ENCODE assay signal across 15 mouse cellular contexts in the genomic region with DNA sequence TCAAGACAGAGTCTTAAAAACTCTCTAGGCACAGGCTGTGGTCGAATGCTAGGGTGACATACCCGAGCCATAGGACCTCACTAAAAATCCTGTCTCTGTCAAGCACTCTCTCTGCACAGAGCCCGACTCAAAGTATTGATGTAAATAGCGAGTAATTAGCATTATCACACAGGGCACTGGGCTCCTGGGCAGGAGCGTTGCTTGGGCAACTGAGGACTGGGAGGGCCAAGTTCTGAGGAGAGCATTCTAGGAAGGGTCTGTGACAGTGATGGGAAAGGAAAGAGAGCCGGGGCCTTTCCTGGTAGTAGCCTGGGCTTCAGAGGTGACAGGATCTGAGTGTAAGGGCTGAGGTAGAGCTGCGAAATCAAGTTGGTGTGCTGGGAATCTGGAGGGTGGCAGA. TPM values are rescaled to one million over a fixed set of nuclear protein-coding genes. Genes with fewer than 3 reads are reported as not detected.
DNase-seq lines count a peak whose midpoint lies in the region; ATAC-seq and TF ChIP-seq lines count a peak whose summit lies in the region.
"Had no signal": no experiment of that assay in that cellular context is flagged by ENCODE, and none has a peak within 500 bp of the region (broad histone marks: within the 10 kb centered on the region; RNA-seq: fewer than 3 reads in every experiment).

No protein-coding gene starts in this region.

- peaks cover 62% of the 10 kb centered on the region for H3K4me1 ChIP-seq in forebrain, embryonic 13.5 days
- H3K4me1 ChIP-seq in hindbrain, postnatal 0 days (ENCODE audit: insufficient read depth, low read length) = peaks cover 5% of the 10 kb centered on the region; the same call in 1 of the 2 replicates
- peaks cover 66% of the 10 kb centered on the region for H3K4me1 ChIP-seq in neural tube, embryonic 13.5 days (replicated peaks)

- no peak for ATAC-seq in forebrain, embryonic 13.5 days
- ATAC-seq in hindbrain, postnatal 0 days = no peak
- no peak for ATAC-seq in neural tube, embryonic 13.5 days (ENCODE audit: low read depth)
- ATAC-seq: activated CD4-positive, CD25-positive, alpha-beta regulatory T cell, adult 4 months; inflammation-experienced regulatory T-cells, adult 6 months had no signal

- H3K36me3 ChIP-seq in forebrain, embryonic 13.5 days (ENCODE audit: poor library complexity, severe bottlenecking) = peaks cover 8% of the 10 kb centered on the region
- no peaks in the 10 kb centered on the region for H3K36me3 ChIP-seq in hindbrain, postnatal 0 days (ENCODE audit: insufficient read depth, low read length)
- peaks cover 3% of the 10 kb centered on the region for H3K36me3 ChIP-seq in neural tube, embryonic 13.5 days
- H3K36me3 ChIP-seq: heart, embryonic 12.5 days; liver, embryonic 13.5 days had no signal

- DNase-seq in layer of hippocampus, adult 2 months (ENCODE audit: low spot score in 2 of 2) = no peak
- no peak for DNase-seq in layer of hippocampus, postnatal 36 days
- no peak for DNase-seq in hindbrain, postnatal 0 days (ENCODE audit: low spot score)
- no peak for DNase-seq in thymus, postnatal 0 days (ENCODE audit: low spot score)
- DNase-seq in heart, postnatal 36 days = no peak
- DNase-seq in right cerebral cortex, postnatal 25 days = no peak
- DNase-seq: gastrocnemius, postnatal 10 days; liver, embryonic 13.5 days had no signal

- intact Hi-C loops in heart, postnatal 36 days (cut with DNase I) = loop anchor here (5.0 to 10.0 kb wide), 2 partner anchors 216 to 561 kb away; partner anchors contain the start of genes Mrps12 and Sars2

- 14% methylated on average over 7 of the region's 7 CpGs for WGBS in forebrain, embryonic 13.5 days
- 13% methylated on average over 7 of the region's 7 CpGs for whole genome bisulfite sequencing in hindbrain, postnatal 0 days
- WGBS in neural tube, embryonic 13.5 days = 14% methylated on average over 7 of the region's 7 CpGs

- H3K4me2 ChIP-seq in forebrain, embryonic 13.5 days = peak overlapping the region; percentile 91
- H3K4me2 ChIP-seq in hindbrain, postnatal 0 days (ENCODE audit: low read depth, low read length) = peak overlapping the region; percentile 69
- H3K4me2 ChIP-seq in neural tube, embryonic 13.5 days = peak overlapping the region; percentile 93

- no peaks in the 10 kb centered on the region for H3K9me3 ChIP-seq in forebrain, embryonic 13.5 days (replicated peaks)
- H3K9me3 ChIP-seq in hindbrain, postnatal 0 days (ENCODE audit: low read length) = no peaks in the 10 kb centered on the region
- H3K9me3 ChIP-seq in neural tube, embryonic 13.5 days = no peaks in the 10 kb centered on the region
- H3K9me3 ChIP-seq: heart, embryonic 12.5 days; liver, embryonic 13.5 days had no signal

- peak overlapping the region; percentile 89; the same call in 1 of the 2 replicates for H3K9ac ChIP-seq in forebrain, embryonic 13.5 days
- H3K9ac ChIP-seq in hindbrain, postnatal 0 days (replicated peaks; ENCODE audit: low read length) = no peak overlapping the region; the same call in 1 of the 2 replicates
- H3K9ac ChIP-seq in neural tube, embryonic 13.5 days = peak overlapping the region; percentile 90
- H3K9ac ChIP-seq: heart, embryonic 12.5 days; liver, embryonic 13.5 days had no signal

- H3K4me3 ChIP-seq in layer of hippocampus, adult 2 months = no peak overlapping the region
- H3K4me3 ChIP-seq in forebrain, embryonic 13.5 days = peak overlapping the region; percentile 75
- 0 out of 2 replicates have a peak overlapping the region, but pooled peaks have one; percentile 51 for H3K4me3 ChIP-seq in hindbrain, postnatal 0 days (ENCODE audit: low read length)
- H3K4me3 ChIP-seq in neural tube, embryonic 13.5 days = peak overlapping the region; percentile 74
- H3K4me3 ChIP-seq: erythroblast, embryonic 14.5 days; heart, embryonic 12.5 days; liver, embryonic 13.5 days had no signal

- H3K27ac ChIP-seq in layer of hippocampus, adult 2 months = peak overlapping the region; percentile 70; the same call in 1 of the 2 replicates
- peak overlapping the region; percentile 95 for H3K27ac ChIP-seq in forebrain, embryonic 13.5 days
- H3K27ac ChIP-seq in hindbrain, postnatal 0 days = no peak overlapping the region
- H3K27ac ChIP-seq in neural tube, embryonic 13.5 days (replicated peaks) = peak overlapping the region; percentile 95
- H3K27ac ChIP-seq: liver, embryonic 13.5 days had no signal

- H3K27me3 ChIP-seq in forebrain, embryonic 13.5 days = no peaks in the 10 kb centered on the region
- H3K27me3 ChIP-seq in hindbrain, postnatal 0 days (ENCODE audit: insufficient read depth, low read length) = no peaks in the 10 kb centered on the region
- no peaks in the 10 kb centered on the region for H3K27me3 ChIP-seq in neural tube, embryonic 13.5 days

- no peak for TF ChIP-seq CTCF in layer of hippocampus, adult 2 months (conservative IDR thresholded peaks at IDR 0.05)
- no peak for TF ChIP-seq CTCF in hindbrain, postnatal 0 days (IDR thresholded peaks at IDR 0.05; ENCODE audit: low read depth)

RNA-seq across cellular contexts. Expression of gene Dpf1, which starts 2.4 kb away (rescaled TPM):
- total RNA-seq in layer of hippocampus, adult 2 months (2021) = 100 to 1,000 TPM; 106 to 113 TPM
- total RNA-seq in layer of hippocampus, postnatal 36 days (2021) = 100 to 1,000 TPM; 108 to 109 TPM
- 165 and 182 TPM in 2 replicates for polyA plus RNA-seq in forebrain, embryonic 13.5 days (2015; fragmentation: Nextera tagmentation; extraction: Ambion mirVana)
- total RNA-seq in hindbrain, postnatal 0 days (2014; rRNA removed) = 131 and 158 TPM in 2 replicates
- 105 and 111 TPM in 2 replicates for polyA plus RNA-seq in hindbrain, postnatal 0 days (2015; fragmentation: Nextera tagmentation; extraction: Ambion mirVana)
- polyA plus RNA-seq in neural tube, embryonic 13.5 days (2015; fragmentation: Nextera tagmentation; extraction: Ambion mirVana) = 175 and 176 TPM in 2 replicates
- 3.0 and 3.5 TPM in 2 replicates for polyA plus RNA-seq in thymus, postnatal 0 days (2015; fragmentation: Nextera tagmentation; extraction: Ambion mirVana)
- under 1 TPM; 0.44 to 0.51 TPM for total RNA-seq in heart, postnatal 36 days (2021)
- polyA plus RNA-seq: activated CD4-positive, CD25-positive, alpha-beta regulatory T cell, adult 4 months had no signal

RNA-seq across cellular contexts. Expression of gene Ppp1r14a, which starts 17.0 kb away (rescaled TPM):
- 10 to 100 TPM; 20.8 to 21.6 TPM for total RNA-seq in layer of hippocampus, adult 2 months (2021)
- total RNA-seq in layer of hippocampus, postnatal 36 days (2021) = 10 to 100 TPM; 25.9 to 26.0 TPM
- 14.9 and 17.2 TPM in 2 replicates for polyA plus RNA-seq in forebrain, embryonic 13.5 days (2015; fragmentation: Nextera tagmentation; extraction: Ambion mirVana)
- total RNA-seq in hindbrain, postnatal 0 days (2014; rRNA removed) = 3.4 and 8.4 TPM in 2 replicates
- 3.2 and 3.4 TPM in 2 replicates for polyA plus RNA-seq in hindbrain, postnatal 0 days (2015; fragmentation: Nextera tagmentation; extraction: Ambion mirVana)
- polyA plus RNA-seq in neural tube, embryonic 13.5 days (2015; fragmentation: Nextera tagmentation; extraction: Ambion mirVana) = 24.8 and 28.4 TPM in 2 replicates
- 3.1 and 3.4 TPM in 2 replicates for polyA plus RNA-seq in thymus, postnatal 0 days (2015; fragmentation: Nextera tagmentation; extraction: Ambion mirVana)
- total RNA-seq in heart, postnatal 36 days (2021) = 10 to 100 TPM in 1 of 2 experiments, 1 to 10 TPM in 1; 9.6 to 10.5 TPM
- polyA plus RNA-seq: activated CD4-positive, CD25-positive, alpha-beta regulatory T cell, adult 4 months; inflammation-experienced regulatory T-cells, adult 6 months had no signal

RNA-seq across cellular contexts. Expression of gene Spint2, which starts 24.4 kb away (rescaled TPM):
- total RNA-seq in layer of hippocampus, adult 2 months (2021) = 10 to 100 TPM; 18.3 to 21.7 TPM
- total RNA-seq in layer of hippocampus, postnatal 36 days (2021) = 10 to 100 TPM; 16.1 to 19.2 TPM
- 30.1 and 41.3 TPM in 2 replicates for polyA plus RNA-seq in forebrain, embryonic 13.5 days (2015; fragmentation: Nextera tagmentation; extraction: Ambion mirVana)
- total RNA-seq in hindbrain, postnatal 0 days (2014; rRNA removed) = 33.4 and 38.6 TPM in 2 replicates
- polyA plus RNA-seq in hindbrain, postnatal 0 days (2015; fragmentation: Nextera tagmentation; extraction: Ambion mirVana) = 123 and 133 TPM in 2 replicates
- 28.8 and 31.3 TPM in 2 replicates for polyA plus RNA-seq in neural tube, embryonic 13.5 days (2015; fragmentation: Nextera tagmentation; extraction: Ambion mirVana)
- polyA plus RNA-seq in thymus, postnatal 0 days (2015; fragmentation: Nextera tagmentation; extraction: Ambion mirVana) = 571 and 608 TPM in 2 replicates
- 10 to 100 TPM; 34.8 to 44.9 TPM for total RNA-seq in heart, postnatal 36 days (2021)

RNA-seq across cellular contexts. Expression of gene 2200002D01Rik, which starts 57.8 kb away (rescaled TPM):
- total RNA-seq in layer of hippocampus, adult 2 months (2021) = under 1 TPM in 1 of 2 experiments, not detected in 1; 0.36 TPM
- not detected for total RNA-seq in layer of hippocampus, postnatal 36 days (2021)
- polyA plus RNA-seq in forebrain, embryonic 13.5 days (2015; fragmentation: Nextera tagmentation; extraction: Ambion mirVana) = 1.2 and 1.5 TPM in 2 replicates
- not detected in 2 replicates for total RNA-seq in hindbrain, postnatal 0 days (2014; rRNA removed)
- polyA plus RNA-seq in hindbrain, postnatal 0 days (2015; fragmentation: Nextera tagmentation; extraction: Ambion mirVana) = 0.91 and 1.4 TPM in 2 replicates
- polyA plus RNA-seq in neural tube, embryonic 13.5 days (2015; fragmentation: Nextera tagmentation; extraction: Ambion mirVana) = 1.3 and 1.7 TPM in 2 replicates
- polyA plus RNA-seq in thymus, postnatal 0 days (2015; fragmentation: Nextera tagmentation; extraction: Ambion mirVana) = 7.8 and 9.6 TPM in 2 replicates
- 1 to 10 TPM; 1.9 to 2.0 TPM for total RNA-seq in heart, postnatal 36 days (2021)
- total RNA-seq: left cerebral cortex, adult 8-10 months had no signal
- polyA plus RNA-seq: erythroblast, embryonic 14.5 days had no signal

Comparison
In these comparisons a context has a peak if more than half of its experiments do, and no peak if none do; other contexts are left out.
1. RNA of gene Dpf1, which starts 2.4 kb away (total RNA-seq): 131 to 158 TPM in hindbrain, postnatal 0 days, 106 to 113 TPM in layer of hippocampus, adult 2 months and 108 to 109 TPM in layer of hippocampus, postnatal 36 days; 0.44 to 0.51 TPM in heart, postnatal 36 days; every median in the first group is over 10 times any median in the second.
2. Peak in every context shown above with its lines, with median percentiles within 50 percentile points of each other: H3K4me2 ChIP-seq.